Mouse (Mus musculus) heart, postnatal 0 days (tissue): ENCODE results near the gene Eda. TPM values are rescaled to one million over a fixed set of nuclear protein-coding genes. Genes with fewer than 3 reads are reported as not detected.

Source experiments
- ATAC-seq: fragments of 200-750 bp; cut with Nextera tagmentation; 2 replicates; pipeline ENCODE4 v1.8.0; 2017; ENCODE audit warnings: low read depth, moderate number of reproducible peaks, moderate library complexity; ENCODE audit not compliant: insufficient read depth
- DNase-seq: peaks from one replicate; pipeline ENCODE4 v3.0.0-alpha.2; 2016; ENCODE audit warnings: low spot score
- H3K27ac ChIP-seq: fragments of 300-500 bp; sonication (generic); 2 replicates; pipeline ENCODE4 v1.5.1; 2014; ENCODE audit warnings: low read depth, mild to moderate bottlenecking
- H3K27me3 ChIP-seq: fragments of 300-500 bp; sonication (generic); 2 replicates; pipeline ENCODE4 v1.6.1; 2014; ENCODE audit warnings: low read length, mixed read lengths; ENCODE audit not compliant: control insufficient read depth, insufficient read depth
- H3K36me3 ChIP-seq: fragments of 300-500 bp; sonication (generic); replicated peaks from 2 replicates; pipeline ENCODE4 v1.6.1; 2014; ENCODE audit warnings: low read length, mixed read lengths; ENCODE audit not compliant: control insufficient read depth, insufficient read depth
- H3K4me1 ChIP-seq: fragments of 300-500 bp; sonication (generic); 2 replicates; pipeline ENCODE4 v1.6.1; 2014; ENCODE audit warnings: antibody characterized with exemption; ENCODE audit not compliant: control insufficient read depth, insufficient read depth
- H3K4me2 ChIP-seq: fragments of 300-500 bp; sonication (generic); 2 replicates; pipeline ENCODE4 v1.6.1; 2014; ENCODE audit warnings: low read depth, mild to moderate bottlenecking, low read length, moderate library complexity
- H3K4me3 ChIP-seq: fragments of 300-500 bp; sonication (generic); 2 replicates; pipeline ENCODE4 v1.5.1; 2014; ENCODE audit warnings: low read depth, low read length
- H3K9ac ChIP-seq: fragments of 300-500 bp; sonication (generic); replicated peaks from 2 replicates; pipeline ENCODE4 v1.6.1; 2014; ENCODE audit warnings: low read depth, low read length, mixed read lengths
- H3K9me3 ChIP-seq: fragments of 300-500 bp; sonication (generic); replicated peaks from 2 replicates; pipeline ENCODE4 v1.6.1; 2016; ENCODE audit warnings: low read length; ENCODE audit not compliant: control insufficient read depth
- CTCF ChIP-seq: IDR thresholded peaks from 2 replicates; pipeline ENCODE4 v1.5.1; 2016; ENCODE audit warnings: antibody characterized with exemption, control low read depth, low read depth
- EP300 ChIP-seq: IDR thresholded peaks from 2 replicates; pipeline ENCODE4 v1.6.1; 2016; ENCODE audit warnings: antibody characterized with exemption, low read depth
- WGBS: fragments of 180-500 bp; shearing (Covaris S2); extraction: QIAGEN DNeasy Blood & Tissue Kit; methylation state at CpG from one replicate; pipeline ENCODE4 v1.1.7; 2014; 5-methylcytosine and 5-hydroxymethylcytosine counted together
- polyA plus RNA-seq: library from polyadenylated mRNA; unstranded; fragments of >200 nt; fragmentation: Nextera tagmentation; extraction: Ambion mirVana; gene quantifications from 2 replicates; pipeline ENCODE4 v1.2.1, GENCODE M21; 2015
- total RNA-seq: library from RNA; depleted of rRNA; stranded (reverse); fragments of >200 nt; gene quantifications from 2 replicates; pipeline ENCODE4 v1.2.3, GENCODE M21; 2014; ENCODE audit warnings: low replicate concordance

The Eda gene
- total and polyA plus RNA-seq, 2 experiments from 2014 or later, result 1.9 to 4.2 TPM

GRCm38 (mm10) chrX:99975985-99976924 lies 849 bp downstream of the Eda start:
- TF ChIP-seq CTCF (no peak), EP300 (no peak)
- H3K36me3 ChIP-seq, result no peaks in the 10 kb centered on the region
- no peaks in the 10 kb centered on the region for H3K27me3 ChIP-seq
- no peaks in the 10 kb centered on the region for H3K4me1 ChIP-seq
- peak overlapping the region; percentile 55 for H3K4me3 ChIP-seq
- WGBS, result 20% methylated on average over 43 of the region's 48 CpGs
- H3K9ac ChIP-seq, result peak overlapping the region; percentile 53
- DNase-seq (no peak), ATAC-seq (no peak; the same call in 1 of the 2 replicates)
- H3K27ac ChIP-seq, result 0 out of 2 replicates have a peak overlapping the region, but pooled peaks have one; percentile 11
- no peaks in the 10 kb centered on the region for H3K9me3 ChIP-seq
- peak overlapping the region; percentile 76 for H3K4me2 ChIP-seq

- no peak overlapping the region for H3K27ac ChIP-seq
- no peak overlapping the region for H3K4me3 ChIP-seq
- no peaks in the 10 kb centered on the region for H3K4me1 ChIP-seq
- no peaks in the 10 kb centered on the region for H3K9me3 ChIP-seq
- DNase-seq (no peak), ATAC-seq (no peak)
- H3K4me2 ChIP-seq, result no peak overlapping the region
- H3K9ac ChIP-seq, result no peak overlapping the region
- no peaks in the 10 kb centered on the region for H3K27me3 ChIP-seq
- no peaks in the 10 kb centered on the region for H3K36me3 ChIP-seq
- TF ChIP-seq EP300 (no peak), CTCF (no peak; the same call in 1 of the 2 replicates)
- 54% methylated on average over 2 of the region's 2 CpGs for WGBS
Measured at GRCm38 (mm10) chrX:99978354-99978753, 2.9 kb downstream of the Eda start.

- TF ChIP-seq EP300 (no peak), CTCF (no peak)
- no peaks in the 10 kb centered on the region for H3K9me3 ChIP-seq
Measured at GRCm38 (mm10) chrX:99993434-99993833, 18.0 kb downstream of the Eda start.

GRCm38 (mm10) chrX:99999342-99999741 lies 23.9 kb downstream of the Eda start:
- TF ChIP-seq CTCF, result no peak
- TF ChIP-seq EP300, result no peak
- Histone ChIP-seq H3K4me1 (no peaks in the 10 kb centered on the region), H3K4me3 (no peak overlapping the region), H3K9ac (no peak overlapping the region), H3K9me3 (no peaks in the 10 kb centered on the region), H3K27me3 (no peaks in the 10 kb centered on the region), H3K36me3 (no peaks in the 10 kb centered on the region), H3K4me2 (no peak overlapping the region), H3K27ac (no peak overlapping the region)
- WGBS, result 82% methylated on average over 2 of the region's 2 CpGs
- ATAC-seq (no peak), DNase-seq (no peak)

More at GRCm38 (mm10) chrX:99993434-99993833, 18.0 kb downstream of the Eda start:
- H3K36me3 ChIP-seq, result no peaks in the 10 kb centered on the region
- no peak overlapping the region for H3K4me2 ChIP-seq
- H3K27me3 ChIP-seq, result no peaks in the 10 kb centered on the region
- H3K4me1 ChIP-seq, result no peaks in the 10 kb centered on the region
- no peak overlapping the region for H3K4me3 ChIP-seq
- no peak overlapping the region for H3K27ac ChIP-seq
- DNase-seq (no peak), ATAC-seq (no peak)
- no peak overlapping the region for H3K9ac ChIP-seq
- 92% methylated on average over 1 of the region's 1 CpGs for WGBS

GRCm38 (mm10) chrX:100118362-100118761 lies 143.0 kb downstream of the Eda start:
- H3K4me2 ChIP-seq, result no peak overlapping the region
- H3K27ac ChIP-seq, result no peak overlapping the region
- H3K4me1 ChIP-seq, result no peaks in the 10 kb centered on the region
- no peaks in the 10 kb centered on the region for H3K27me3 ChIP-seq
- no peaks in the 10 kb centered on the region for H3K9me3 ChIP-seq
- no peaks in the 10 kb centered on the region for H3K36me3 ChIP-seq
- no peak overlapping the region for H3K4me3 ChIP-seq
- 35% methylated on average over 1 of the region's 1 CpGs for WGBS
- ATAC-seq (no peak), DNase-seq (no peak)
- no peak overlapping the region for H3K9ac ChIP-seq
- no peak for TF ChIP-seq EP300
- no peak for TF ChIP-seq CTCF
